Mouse (Mus musculus) midbrain, embryonic 13.5 days (tissue): ENCODE results near the gene Xrra1. TPM values are rescaled to one million over a fixed set of nuclear protein-coding genes. Genes with fewer than 3 reads are reported as not detected.

ENCODE experiments used
- ATAC-seq: fragments of 200-750 bp; cut with Nextera tagmentation; 2 replicates; pipeline ENCODE4 v1.8.0; 2017; ENCODE audit warnings: mild to moderate bottlenecking, moderate TSS enrichment, moderate library complexity
- H3K27ac ChIP-seq: fragments of 300-500 bp; sonication (generic); 2 replicates; pipeline ENCODE4 v1.5.1; 2015; ENCODE audit warnings: inconsistent platforms, mild to moderate bottlenecking, moderate library complexity
- H3K27me3 ChIP-seq: fragments of 300-500 bp; sonication (generic); 2 replicates; pipeline ENCODE4 v1.6.1; 2015; ENCODE audit warnings: mild to moderate bottlenecking, inconsistent platforms
- H3K36me3 ChIP-seq: fragments of 300-500 bp; sonication (generic); 2 replicates; pipeline ENCODE4 v1.6.1; 2015; ENCODE audit warnings: mild to moderate bottlenecking, inconsistent platforms
- H3K4me1 ChIP-seq: fragments of 300-500 bp; sonication (generic); replicated peaks from 2 replicates; pipeline ENCODE4 v1.6.1; 2015; ENCODE audit warnings: inconsistent platforms
- H3K4me2 ChIP-seq: fragments of 300-500 bp; sonication (generic); replicated peaks from 2 replicates; pipeline ENCODE4 v1.6.1; 2015; ENCODE audit warnings: moderate library complexity, mild to moderate bottlenecking, inconsistent platforms
- H3K4me3 ChIP-seq: fragments of 300-500 bp; sonication (generic); replicated peaks from 2 replicates; pipeline ENCODE4 v1.5.1; 2015; ENCODE audit warnings: mild to moderate bottlenecking, inconsistent platforms
- H3K9ac ChIP-seq: fragments of 300-500 bp; sonication (generic); replicated peaks from 2 replicates; pipeline ENCODE4 v1.6.1; 2015; ENCODE audit warnings: mild to moderate bottlenecking, inconsistent platforms
- H3K9me3 ChIP-seq: fragments of 300-500 bp; sonication (generic); 2 replicates; pipeline ENCODE4 v1.6.1; 2016; ENCODE audit warnings: mild to moderate bottlenecking, inconsistent platforms
- WGBS: fragments of 180-500 bp; shearing (Covaris S2); methylation state at CpG from one replicate; pipeline ENCODE4 v1.1.7; 2015; 5-methylcytosine and 5-hydroxymethylcytosine counted together
- polyA plus RNA-seq: library from polyadenylated mRNA; unstranded; fragments of >200 nt; fragmentation: Nextera tagmentation; extraction: Ambion mirVana; gene quantifications from 2 replicates; pipeline ENCODE4 v1.2.1, GENCODE M21; 2015

Gene Xrra1
- polyA plus RNA-seq, 1 experiment from 2014 or later: 0.62 TPM

DNA sequence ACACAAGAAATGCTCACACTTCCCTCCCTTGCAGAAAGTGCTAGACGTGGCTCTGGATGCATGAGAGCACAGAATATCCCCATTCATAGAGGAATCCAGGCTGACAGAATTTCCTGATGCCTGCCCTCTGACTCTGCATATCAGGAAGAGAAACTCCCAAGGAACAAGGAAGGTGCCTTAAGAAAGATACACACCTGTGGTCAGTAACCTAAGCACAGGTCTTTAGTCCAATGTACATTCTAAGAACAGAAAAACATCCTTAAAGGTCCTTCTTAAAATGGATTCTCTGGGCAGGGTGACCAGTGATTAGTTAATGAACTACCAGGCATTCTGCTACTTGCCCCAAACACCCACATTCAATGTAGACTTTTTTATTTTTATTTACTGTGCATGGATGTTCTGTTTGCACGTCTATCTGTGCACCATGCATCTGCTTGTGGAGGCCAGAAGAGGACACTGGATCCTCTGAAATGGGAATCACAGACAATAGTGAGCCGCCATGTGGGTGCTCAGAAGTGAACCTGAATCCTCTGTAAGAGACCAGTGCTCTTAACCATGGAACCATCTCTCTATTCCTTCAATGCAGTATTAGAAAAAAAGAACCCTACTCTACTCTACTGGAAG, 104.4 kb downstream of the Xrra1 start:
- H3K36me3 ChIP-seq: no peaks in the 10 kb centered on the region
- no peaks in the 10 kb centered on the region for H3K9me3 ChIP-seq

GRCm38 (mm10) chr7:99965020-99965841, 106.3 kb downstream of the Xrra1 start:
- peak overlapping the region; percentile 55; the same call in 1 of the 2 replicates for H3K9ac ChIP-seq
- H3K9me3 ChIP-seq: no peaks in the 10 kb centered on the region
- H3K27me3 ChIP-seq: no peaks in the 10 kb centered on the region
- WGBS: 33% methylated on average over 9 of the region's 9 CpGs
- peak; percentile 69 for ATAC-seq
- peak overlapping the region; percentile 75 for H3K27ac ChIP-seq
- H3K4me3 ChIP-seq: no peak overlapping the region
- peak overlapping the region; percentile 37 for H3K4me2 ChIP-seq
- H3K36me3 ChIP-seq: no peaks in the 10 kb centered on the region
- peaks cover 58% of the 10 kb centered on the region for H3K4me1 ChIP-seq

More for the DNA sequence above, 104.4 kb downstream of the Xrra1 start:
- H3K9ac ChIP-seq: no peak overlapping the region
- 88% methylated on average over 3 of the region's 3 CpGs for WGBS
- ATAC-seq: no peak
- H3K4me3 ChIP-seq: no peak overlapping the region
- peaks cover 40% of the 10 kb centered on the region for H3K4me1 ChIP-seq
- H3K27ac ChIP-seq: no peak overlapping the region
- no peak overlapping the region for H3K4me2 ChIP-seq
- no peaks in the 10 kb centered on the region for H3K27me3 ChIP-seq

DNA sequence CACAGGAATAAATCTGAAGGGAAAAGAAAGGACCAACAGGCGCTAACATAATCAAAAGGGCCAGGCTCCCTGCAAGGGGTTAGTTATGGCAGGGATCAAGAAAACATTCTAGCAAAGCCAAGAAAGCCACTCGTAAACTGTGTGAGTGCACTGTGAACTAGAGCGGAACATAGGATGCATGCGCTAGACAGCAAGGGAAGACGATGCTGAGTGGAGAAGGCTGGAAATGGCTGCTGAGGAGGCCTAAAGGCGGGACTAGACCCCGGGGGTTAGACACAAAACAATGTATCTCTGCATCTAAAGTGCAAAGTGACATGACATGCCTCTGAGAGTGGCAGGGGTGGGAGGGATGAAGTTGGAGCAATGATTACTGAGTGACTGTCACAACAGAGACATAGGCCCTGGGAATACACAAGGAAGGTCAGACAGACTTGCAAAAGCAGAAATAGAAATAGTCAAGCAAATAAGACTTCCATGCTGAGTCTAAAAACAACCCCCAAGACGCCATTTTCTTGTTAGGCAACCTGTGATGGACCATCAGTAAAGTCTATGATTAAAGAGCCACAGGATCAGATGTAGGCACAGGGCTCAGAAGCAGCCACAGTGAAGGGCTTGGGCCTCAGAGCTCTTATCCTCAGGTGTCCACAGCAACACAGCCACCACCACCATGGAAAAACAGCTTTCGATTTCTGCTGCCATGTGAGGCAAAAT, 107.2 kb downstream of the Xrra1 start:
- H3K4me2 ChIP-seq: no peak overlapping the region
- no peak overlapping the region for H3K9ac ChIP-seq
- 30% methylated on average over 9 of the region's 9 CpGs for WGBS

More for the DNA sequence above, 107.2 kb downstream of the Xrra1 start:
- H3K27me3 ChIP-seq: no peaks in the 10 kb centered on the region
- no peaks in the 10 kb centered on the region for H3K9me3 ChIP-seq
- ATAC-seq: peak; percentile 49
- no peaks in the 10 kb centered on the region for H3K36me3 ChIP-seq
- H3K27ac ChIP-seq: peak overlapping the region; percentile 75
- peaks cover 61% of the 10 kb centered on the region for H3K4me1 ChIP-seq
- H3K4me3 ChIP-seq: no peak overlapping the region

Other genes with a start within 250 kb of the Xrra1 start
- 0.64 and 1.0 TPM in 2 replicates for gene Tpbgl, start 232.0 kb upstream of the Xrra1 start, polyA plus RNA-seq
- 4.1 and 5.0 TPM in 2 replicates for gene Slco2b1, start 147.8 kb upstream of the Xrra1 start, polyA plus RNA-seq
- gene Olfr520, start 128.8 kb upstream of the Xrra1 start, polyA plus RNA-seq: not detected in 2 replicates
- gene Olfr521, start 95.6 kb upstream of the Xrra1 start, polyA plus RNA-seq: not detected in 2 replicates
- 1.1 and 1.2 TPM in 2 replicates for gene Neu3, start 30.7 kb upstream of the Xrra1 start, polyA plus RNA-seq
- 326 and 337 TPM in 2 replicates for gene Spcs2, start 4.3 kb downstream of the Xrra1 start, polyA plus RNA-seq
- 5.0 and 5.5 TPM in 2 replicates for gene Rnf169, start 121.3 kb downstream of the Xrra1 start, polyA plus RNA-seq
- not detected in 2 replicates for gene Chrdl2, start 147.1 kb downstream of the Xrra1 start, polyA plus RNA-seq